Mouse (Mus musculus): ENCODE measurements at regions not wholly inside any gene's neighbourhood (a gene's known extent, or its start where the extent isn't known, plus 50 kb on each side); places are given as distances from the start of the nearest gene placed in this dataset.

DNA sequence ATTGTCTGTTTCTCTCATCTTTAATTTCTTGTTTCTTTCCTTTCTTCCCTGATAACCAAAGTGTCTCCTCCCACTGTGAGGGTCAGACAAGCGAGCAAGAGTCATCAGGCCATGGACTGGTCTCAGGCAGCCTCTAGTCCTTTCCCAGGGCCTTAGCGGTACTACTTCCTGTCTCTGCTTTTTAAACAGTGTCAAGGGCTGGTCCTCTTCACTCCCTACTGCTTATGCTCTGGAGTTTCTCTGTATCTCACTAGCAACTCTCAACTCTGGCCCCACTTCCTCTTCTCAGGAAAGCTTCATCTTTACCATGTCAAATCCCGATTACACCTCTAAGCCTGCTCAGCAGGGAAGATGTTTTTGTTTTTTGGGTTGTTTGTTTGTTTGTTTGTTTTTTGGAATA is 124.1 kb downstream of the Pten start:
- TF ChIP-seq CTCF (IDR thresholded peaks at IDR 0.05; ENCODE audit: low read depth), result no peak
- TF ChIP-seq EP300 (IDR thresholded peaks at IDR 0.05; ENCODE audit: low read depth), result no peak

Measured in liver, embryonic 14.5 days (tissue).